Mouse (Mus musculus) forebrain, embryonic 10.5 days (tissue): ENCODE measurements around the gene Naa60. TPM values are rescaled to one million over a fixed set of nuclear protein-coding genes. Genes with fewer than 3 reads are reported as not detected.
"Not testable (repeated sequence)": the region's sequence is repeated elsewhere in the genome, so short reads cannot be mapped to it uniquely, and the experiment has no call there.

Experiments
- DNase-seq: peaks from one replicate; pipeline ENCODE4 v3.0.0-alpha.2; 2017; ENCODE audit warnings: low spot score; ENCODE audit errors: extremely low spot score
- H3K27ac ChIP-seq: fragments of 300-500 bp; sonication (generic); 2 replicates; pipeline ENCODE4 v1.5.1; 2016; ENCODE audit warnings: mild to moderate bottlenecking
- H3K27me3 ChIP-seq: fragments of 300-500 bp; sonication (generic); 2 replicates; pipeline ENCODE4 v1.6.1; 2016; ENCODE audit warnings: mild to moderate bottlenecking; ENCODE audit not compliant: poor library complexity, severe bottlenecking
- H3K36me3 ChIP-seq: fragments of 300-500 bp; sonication (generic); replicated peaks from 2 replicates; pipeline ENCODE4 v1.6.1; 2016; ENCODE audit warnings: mild to moderate bottlenecking, moderate library complexity
- H3K4me1 ChIP-seq: fragments of 300-500 bp; sonication (generic); 2 replicates; pipeline ENCODE4 v1.6.1; 2016
- H3K4me3 ChIP-seq: fragments of 300-500 bp; sonication (generic); 2 replicates; pipeline ENCODE4 v1.5.1; 2016; ENCODE audit warnings: mild to moderate bottlenecking, moderate library complexity
- H3K9me3 ChIP-seq: fragments of 300-500 bp; sonication (generic); 2 replicates; pipeline ENCODE4 v1.6.1; 2016; ENCODE audit warnings: mild to moderate bottlenecking, moderate library complexity
- WGBS: fragments of 180-500 bp; shearing (Covaris S2); methylation state at CpG from one replicate; pipeline ENCODE4 v1.1.7; 2016; 5-methylcytosine and 5-hydroxymethylcytosine counted together
- polyA plus RNA-seq: library from polyadenylated mRNA; unstranded; fragments of >200 nt; fragmentation: Nextera tagmentation; extraction: Ambion mirVana; gene quantifications from 2 replicates; pipeline ENCODE4 v1.2.1, GENCODE M21; 2016

Naa60 gene
- polyA plus RNA-seq: 59.3 and 62.2 TPM in 2 replicates

- peak within 1 kb of the TSS; percentile 84 for H3K27ac ChIP-seq
- peaks cover 19% of the 10 kb centered on the region for H3K4me1 ChIP-seq
- H3K36me3 ChIP-seq: peaks cover 18% of the 10 kb centered on the region
- peak within 1 kb of the TSS; percentile 63 for H3K4me3 ChIP-seq
- WGBS: 5% methylated on average over 47 of the region's 47 CpGs
- no peaks in the 10 kb centered on the region for H3K27me3 ChIP-seq
- DNase-seq: peak; percentile 95
- H3K9me3 ChIP-seq: no peaks in the 10 kb centered on the region
Observed at GRCm38 (mm10) chr16:3872216-3873047, at the start of gene Naa60. Gene Naa60, plus strand, starts transcription at chr16:3872375.

- no peaks in the 10 kb centered on the region for H3K4me1 ChIP-seq
- no peak for DNase-seq
- 58% methylated on average over 3 of the region's 3 CpGs for whole genome bisulfite sequencing
- H3K27ac ChIP-seq: no peak overlapping the region
- no peaks in the 10 kb centered on the region for H3K36me3 ChIP-seq
- no peaks in the 10 kb centered on the region for H3K27me3 ChIP-seq
- no peaks in the 10 kb centered on the region for H3K9me3 ChIP-seq
- H3K4me3 ChIP-seq: no peak overlapping the region
Observed at GRCm38 (mm10) chr16:3828021-3828420, 44.2 kb upstream of the Naa60 start.

- no peak overlapping the region for H3K27ac ChIP-seq
- 90% methylated on average over 2 of the region's 2 CpGs for WGBS
- no peaks in the 10 kb centered on the region for H3K36me3 ChIP-seq
- H3K27me3 ChIP-seq: no peaks in the 10 kb centered on the region
- H3K9me3 ChIP-seq: no peaks in the 10 kb centered on the region
- no peaks in the 10 kb centered on the region for H3K4me1 ChIP-seq
- no peak overlapping the region for H3K4me3 ChIP-seq
- no peak for DNase-seq
Observed at GRCm38 (mm10) chr16:3829727-3830126, 42.4 kb upstream of the Naa60 start.

- Histone ChIP-seq H3K27ac (no peak within 1 kb of the TSS), H3K4me3 (no peak within 1 kb of the TSS), H3K27me3 (no peaks in the 10 kb centered on the region), H3K36me3 (no peaks in the 10 kb centered on the region), H3K9me3 (no peaks in the 10 kb centered on the region), H3K4me1 (no peaks in the 10 kb centered on the region)
- no peak for DNase-seq
Observed at GRCm38 (mm10) chr16:3830588-3831109, 41.5 kb upstream of the Naa60 start, which contains the start of gene Olfr15. Gene Olfr15, plus strand, starts transcription at chr16:3830878.

GRCm38 (mm10) chr16:3835461-3835860 is 36.7 kb upstream of the Naa60 start:
- Histone ChIP-seq H3K36me3 (no peaks in the 10 kb centered on the region), H3K27me3 (no peaks in the 10 kb centered on the region), H3K4me1 (no peaks in the 10 kb centered on the region), H3K4me3 (no peak overlapping the region), H3K27ac (no peak overlapping the region), H3K9me3 (no peaks in the 10 kb centered on the region)
- DNase-seq: no peak
- 84% methylated on average over 2 of the region's 2 CpGs for WGBS

GRCm38 (mm10) chr16:3839157-3839885 is 32.9 kb upstream of the Naa60 start:
- Histone ChIP-seq H3K4me3 (no peak overlapping the region), H3K9me3 (no peaks in the 10 kb centered on the region), H3K36me3 (no peaks in the 10 kb centered on the region), H3K27ac (no peak overlapping the region), H3K4me1 (peaks cover 4% of the 10 kb centered on the region; the same call in 1 of the 2 replicates), H3K27me3 (no peaks in the 10 kb centered on the region)
- no peak for DNase-seq
- 67% methylated on average over 17 of the region's 17 CpGs for WGBS

GRCm38 (mm10) chr16:3842989-3843388 is 29.2 kb upstream of the Naa60 start:
- no peak for DNase-seq
- no peak overlapping the region for H3K27ac ChIP-seq
- WGBS: 40% methylated on average over 4 of the region's 4 CpGs

GRCm38 (mm10) chr16:3843796-3844195 is 28.4 kb upstream of the Naa60 start:
- DNase-seq: no peak
- Histone ChIP-seq H3K4me1 (peaks cover 16% of the 10 kb centered on the region), H3K27ac (no peak overlapping the region), H3K27me3 (no peaks in the 10 kb centered on the region), H3K9me3 (no peaks in the 10 kb centered on the region), H3K4me3 (no peak overlapping the region), H3K36me3 (no peaks in the 10 kb centered on the region)
- WGBS: 81% methylated on average over 1 of the region's 1 CpGs

More at GRCm38 (mm10) chr16:3842989-3843388, 29.2 kb upstream of the Naa60 start:
- Histone ChIP-seq H3K36me3 (no peaks in the 10 kb centered on the region), H3K9me3 (no peaks in the 10 kb centered on the region), H3K4me3 (no peak overlapping the region), H3K4me1 (peaks cover 16% of the 10 kb centered on the region), H3K27me3 (no peaks in the 10 kb centered on the region)

- Histone ChIP-seq H3K9me3 (no peaks in the 10 kb centered on the region; the same call in 1 of the 2 replicates), H3K4me1 (peaks cover 16% of the 10 kb centered on the region), H3K27me3 (no peaks in the 10 kb centered on the region), H3K36me3 (no peaks in the 10 kb centered on the region), H3K27ac (peak within 1 kb of the TSS; percentile 45), H3K4me3 (peak within 1 kb of the TSS; percentile 59)
- 3% methylated on average over 38 of the region's 38 CpGs for WGBS
- DNase-seq: peak; percentile 86
Observed at GRCm38 (mm10) chr16:3846711-3847518, 25.3 kb upstream of the Naa60 start, which contains the start of gene Zfp174. Gene Zfp174, plus strand, starts transcription at chr16:3847268.

GRCm38 (mm10) chr16:3847871-3848270 is 24.3 kb upstream of the Naa60 start:
- Histone ChIP-seq H3K27ac (no peak overlapping the region), H3K4me3 (peak overlapping the region; percentile 59), H3K36me3 (no peaks in the 10 kb centered on the region), H3K4me1 (peaks cover 18% of the 10 kb centered on the region), H3K9me3 (no peaks in the 10 kb centered on the region; the same call in 1 of the 2 replicates), H3K27me3 (no peaks in the 10 kb centered on the region)
- WGBS: 67% methylated on average over 4 of the region's 4 CpGs
- DNase-seq: no peak

GRCm38 (mm10) chr16:3848416-3848815 is 23.8 kb upstream of the Naa60 start:
- 73% methylated on average over 3 of the region's 3 CpGs for WGBS
- no peak for DNase-seq
- Histone ChIP-seq H3K9me3 (no peaks in the 10 kb centered on the region; the same call in 1 of the 2 replicates), H3K4me3 (no peak overlapping the region), H3K27me3 (no peaks in the 10 kb centered on the region), H3K27ac (no peak overlapping the region), H3K4me1 (peaks cover 16% of the 10 kb centered on the region; the same call in 1 of the 2 replicates), H3K36me3 (no peaks in the 10 kb centered on the region)

GRCm38 (mm10) chr16:3851301-3851700 is 20.9 kb upstream of the Naa60 start:
- not testable (repeated sequence) for H3K27ac ChIP-seq, H3K9me3 ChIP-seq, DNase-seq, H3K36me3 ChIP-seq, H3K4me3 ChIP-seq, H3K27me3 ChIP-seq
- peaks cover 19% of the 10 kb centered on the region; the same call in 1 of the 2 replicates for H3K4me1 ChIP-seq
- 86% methylated on average over 13 of the region's 13 CpGs for WGBS
